Mouse (Mus musculus) myocyte (in vitro differentiated cells): Measurements from ENCODE around the gene Rabepk. TPM values are rescaled to one million over a fixed set of nuclear protein-coding genes. Genes with fewer than 3 reads are reported as not detected.
"Not testable (repeated sequence)": the region's sequence is repeated elsewhere in the genome, so short reads cannot be mapped to it uniquely, and the experiment has no call there.

Experiments
- H3K27me3 ChIP-seq: one replicate; pipeline ENCODE4 v1.6.1; 2011; ENCODE audit not compliant: control insufficient read depth, insufficient read depth, insufficient read length
- H3K36me3 ChIP-seq: one replicate; pipeline ENCODE4 v1.6.1; 2011; ENCODE audit not compliant: control insufficient read depth, insufficient read depth
- H3K4me2 ChIP-seq: one replicate; pipeline ENCODE4 v1.6.1; 2011; ENCODE audit warnings: low read depth, control low read depth
- H3K4me3 ChIP-seq: one replicate; pipeline ENCODE4 v1.5.1; 2011; ENCODE audit warnings: mild to moderate bottlenecking, control low read depth, moderate library complexity
- H3K79me2 ChIP-seq: one replicate; pipeline ENCODE4 v1.6.1; 2011; ENCODE audit not compliant: control insufficient read depth, insufficient read depth
- H3ac ChIP-seq: one replicate; pipeline ENCODE4 v1.6.1; 2011; ENCODE audit not compliant: control insufficient read depth, insufficient read length
- CEBPB ChIP-seq: IDR thresholded peaks from 2 replicates; pipeline ENCODE4 v1.6.1; 2011; ENCODE audit warnings: mild to moderate bottlenecking, moderate library complexity; ENCODE audit not compliant: poor library complexity, insufficient read depth, severe bottlenecking
- E2F4 ChIP-seq: IDR thresholded peaks from one replicate; pipeline ENCODE4 v1.6.1; 2011; ENCODE audit warnings: mild to moderate bottlenecking, control low read depth, moderate library complexity; ENCODE audit not compliant: insufficient read depth
- MAX ChIP-seq: IDR thresholded peaks from one replicate; pipeline ENCODE4 v1.6.1; 2011; ENCODE audit warnings: low read depth, mild to moderate bottlenecking, control low read depth
- MYOD1 ChIP-seq, 3 experiments: IDR thresholded peaks; one replicate each; pipeline ENCODE4 v1.6.1; 2011; ENCODE audit warnings: control low read depth in 2 of 3, low read depth in 2 of 3, mild to moderate bottlenecking in 2 of 3, moderate library complexity in 1 of 3; ENCODE audit not compliant: insufficient read length in 2 of 3, control insufficient read depth in 1 of 3
- MYOG ChIP-seq, 3 experiments: IDR thresholded peaks; one replicate each; pipeline ENCODE4 v1.6.1; 2011; ENCODE audit warnings: control low read depth in 2 of 3, low read depth in 2 of 3, mild to moderate bottlenecking in 2 of 3; ENCODE audit not compliant: insufficient read length in 2 of 3, control insufficient read depth in 1 of 3, insufficient read depth in 1 of 3
- POLR2A ChIP-seq: IDR thresholded peaks from one replicate; pipeline ENCODE4 v1.6.1; 2011; ENCODE audit warnings: low read depth, mild to moderate bottlenecking, control low read depth, moderate library complexity; ENCODE audit not compliant: insufficient read length
- POLR2AphosphoS2 ChIP-seq: IDR thresholded peaks from one replicate; pipeline ENCODE4 v1.6.1; 2011; ENCODE audit warnings: low read depth, control low read depth; ENCODE audit not compliant: insufficient read length
- REST ChIP-seq: IDR thresholded peaks from one replicate; pipeline ENCODE4 v1.6.1; 2011; ENCODE audit warnings: mild to moderate bottlenecking, control low read depth, moderate library complexity; ENCODE audit not compliant: insufficient read depth, insufficient read length
- SRF ChIP-seq: IDR thresholded peaks from one replicate; pipeline ENCODE4 v1.6.1; 2011; ENCODE audit warnings: low read depth; ENCODE audit not compliant: control insufficient read depth, insufficient read length
- TCF12 ChIP-seq: IDR thresholded peaks from one replicate; pipeline ENCODE4 v1.6.1; 2011; ENCODE audit warnings: mild to moderate bottlenecking, control low read depth; ENCODE audit not compliant: poor library complexity, insufficient read depth, severe bottlenecking
- TCF3 ChIP-seq: IDR thresholded peaks from one replicate; pipeline ENCODE4 v1.6.1; 2011; ENCODE audit warnings: low read depth, control low read depth; ENCODE audit not compliant: insufficient read length
- USF1 ChIP-seq: IDR thresholded peaks from one replicate; pipeline ENCODE4 v1.6.1; 2011; ENCODE audit warnings: low read depth, mild to moderate bottlenecking, control low read depth, moderate library complexity
- polyA plus RNA-seq: library from polyadenylated mRNA; unstranded; fragments of >200 nt; fragmentation: generic; extraction: Trizol; gene quantifications from one replicate; pipeline ENCODE4 v1.2.1, GENCODE M21; 2012; ENCODE audit warnings: missing spikeins

The Rabepk gene
- polyA plus RNA-seq, result 65.3 TPM

DNA sequence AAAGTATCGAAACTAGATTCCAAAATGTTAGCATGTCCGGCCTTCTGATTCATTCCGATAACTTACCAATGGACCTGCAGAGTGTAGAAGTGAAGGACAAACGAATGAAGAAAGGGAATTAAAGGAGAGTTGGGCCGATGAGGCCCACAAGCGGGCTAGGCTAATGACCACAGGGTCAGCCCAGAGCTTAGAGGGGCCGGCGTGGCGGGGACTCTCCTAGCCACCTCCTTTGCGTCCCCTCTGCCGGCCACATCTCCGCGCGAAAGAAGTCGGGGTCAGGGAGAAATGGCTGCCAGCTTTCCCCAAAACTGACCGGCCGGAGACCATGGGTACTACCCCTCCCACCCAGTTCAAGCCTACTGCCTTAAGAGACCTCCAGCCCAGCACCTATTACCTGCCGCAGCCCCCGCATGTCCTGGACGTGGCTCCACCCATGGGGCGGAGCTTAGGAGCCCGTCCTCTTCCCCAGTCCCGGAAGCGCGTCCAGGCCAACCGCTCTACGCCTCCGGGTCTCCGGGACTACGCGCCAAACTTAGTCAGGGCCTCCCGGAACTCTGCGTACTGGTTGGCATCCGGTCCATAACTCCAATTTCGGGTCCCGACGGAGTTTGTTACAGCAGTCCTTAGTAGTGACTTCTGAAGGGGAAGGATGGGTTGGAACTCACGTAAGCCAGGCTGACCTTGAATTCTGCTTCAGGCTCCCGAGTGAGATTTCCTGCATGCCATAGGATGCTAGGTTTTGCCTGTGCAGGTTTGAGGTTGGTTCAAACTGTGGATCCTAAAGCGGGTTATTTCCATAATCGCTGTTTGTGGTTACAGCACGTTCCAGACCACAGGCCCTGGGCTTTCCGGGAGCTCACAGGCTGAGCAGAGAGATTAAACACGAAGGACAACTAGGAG, at the start of gene Rabepk:
Gene Rabepk, minus strand, starts transcription at position 556 of the 900 bp plus-strand sequence.
- Histone ChIP-seq H3K36me3 (peaks cover 5% of the 10 kb centered on the region), H3ac (peak within 1 kb of the TSS; percentile 13), H3K27me3 (no peaks in the 10 kb centered on the region), H3K79me2 (peaks cover 20% of the 10 kb centered on the region), H3K4me3 (peak within 1 kb of the TSS; percentile 85), H3K4me2 (peak within 1 kb of the TSS; percentile 93)
- no peak for TF ChIP-seq USF1
- TF ChIP-seq POLR2AphosphoS2, result peak; percentile 36
- TF ChIP-seq POLR2A, result peak; percentile 65

DNA sequence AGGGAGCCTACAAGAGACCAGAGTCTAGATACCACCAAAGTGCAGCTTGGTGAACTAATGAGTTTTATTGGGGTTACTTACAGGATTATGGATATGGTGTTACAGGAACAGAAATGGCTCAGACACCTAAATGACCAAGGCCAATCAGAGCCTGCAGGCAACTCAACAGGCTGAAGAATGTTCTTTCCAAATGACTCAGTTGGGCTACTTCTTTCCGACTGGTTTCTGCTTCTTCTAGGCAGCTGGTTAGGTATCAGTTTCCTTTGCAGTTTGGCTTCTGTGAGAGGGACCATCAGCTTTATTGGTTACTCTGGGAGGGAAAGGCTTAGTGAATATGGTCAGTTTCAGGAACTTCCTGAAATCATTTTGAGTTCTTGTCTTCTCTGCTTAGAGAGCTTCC, 48.0 kb upstream of the Rabepk start:
- Histone ChIP-seq H3K36me3 (peaks cover 27% of the 10 kb centered on the region), H3K4me2 (no peak overlapping the region), H3K27me3 (no peaks in the 10 kb centered on the region), H3K4me3 (no peak overlapping the region), H3K79me2 (no peaks in the 10 kb centered on the region), H3ac (no peak overlapping the region)
- no peak for TF ChIP-seq CEBPB
- no peak for TF ChIP-seq TCF3
- no peak for TF ChIP-seq MYOD1 (IDR thresholded peaks at IDR 0.05; ENCODE audit: control insufficient read depth in 1 of 3, insufficient read length in 2 of 3, low read depth in 2 of 3)
- TF ChIP-seq TCF12, result no peak
- no peak for TF ChIP-seq POLR2AphosphoS2
- no peak for TF ChIP-seq MYOG (IDR thresholded peaks at IDR 0.05; ENCODE audit: control insufficient read depth in 1 of 3, insufficient read depth in 1 of 3, insufficient read length in 2 of 3, low read depth in 2 of 3)
- no peak for TF ChIP-seq REST
- no peak for TF ChIP-seq E2F4
- TF ChIP-seq MAX, result no peak
- TF ChIP-seq USF1, result no peak
- no peak for TF ChIP-seq SRF
- no peak for TF ChIP-seq POLR2A

DNA sequence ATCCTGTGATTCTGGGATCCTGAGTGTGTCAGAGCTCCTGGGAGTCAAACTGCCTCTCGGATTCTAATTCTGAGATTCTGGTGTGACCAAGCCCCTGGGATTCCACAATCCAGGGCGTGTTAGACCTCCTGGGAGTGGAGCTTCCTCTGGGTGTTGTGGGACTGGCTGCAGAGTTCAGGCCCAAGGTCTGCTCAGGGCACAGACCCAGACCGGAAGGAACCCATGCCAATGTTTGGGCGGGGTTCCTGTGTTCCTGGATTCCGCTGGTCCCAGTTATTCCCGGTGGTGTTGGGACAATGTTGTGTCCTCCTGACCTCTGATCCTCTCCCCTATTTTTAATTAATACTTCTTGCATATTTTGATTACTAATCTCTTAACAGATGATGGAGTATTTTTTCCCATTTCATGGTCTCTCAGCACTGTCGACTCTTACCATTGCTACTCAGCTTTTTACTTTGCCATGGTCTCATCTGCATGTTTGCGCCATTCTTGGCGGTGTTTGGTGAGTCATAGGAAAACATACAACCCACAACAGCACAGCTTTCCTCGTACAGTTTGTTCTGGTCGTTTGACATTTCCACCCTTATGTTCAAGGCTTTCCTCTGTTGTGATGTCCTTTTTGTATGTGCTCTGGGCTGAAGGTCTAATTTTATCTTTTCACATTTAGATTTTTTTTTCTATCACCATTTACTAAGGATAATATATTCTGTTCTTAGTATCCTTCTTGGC, 43.7 kb upstream of the Rabepk start:
- Histone ChIP-seq H3ac (no peak overlapping the region), H3K4me2 (no peak overlapping the region), H3K27me3 (peaks cover 2% of the 10 kb centered on the region), H3K36me3 (no peaks in the 10 kb centered on the region), H3K4me3 (no peak overlapping the region), H3K79me2 (no peaks in the 10 kb centered on the region)
- TF ChIP-seq E2F4 (no peak), USF1 (no peak), MAX (no peak), SRF (no peak), TCF3 (no peak), REST (no peak), MYOG (IDR thresholded peaks at IDR 0.05; ENCODE audit: control insufficient read depth in 1 of 3, insufficient read depth in 1 of 3, insufficient read length in 2 of 3, low read depth in 2 of 3) (no peak), CEBPB (no peak), TCF12 (no peak), POLR2A (no peak)

DNA sequence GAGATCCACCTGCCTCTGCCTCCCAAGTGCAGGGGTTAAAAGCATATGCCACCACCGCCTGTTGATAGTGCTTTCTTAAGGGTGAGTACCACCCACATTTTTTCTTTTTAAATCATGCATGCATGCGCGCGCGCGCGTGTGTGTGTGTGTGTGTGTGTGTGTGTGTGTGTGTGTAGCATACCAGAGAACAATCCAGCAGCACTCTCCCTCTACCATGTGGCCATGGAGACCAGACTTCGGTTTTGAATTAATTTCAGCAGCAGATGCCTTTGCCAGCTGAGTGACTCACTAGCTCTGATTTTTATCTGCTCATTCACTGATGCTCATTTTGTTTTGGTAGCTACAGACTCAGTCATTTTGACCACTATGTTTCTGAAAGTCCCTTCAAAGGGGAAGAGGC, 42.0 kb upstream of the Rabepk start:
- Histone ChIP-seq H3K4me2 (no peak overlapping the region), H3K36me3 (no peaks in the 10 kb centered on the region), H3K27me3 (peaks cover 7% of the 10 kb centered on the region), H3K4me3 (no peak overlapping the region), H3ac (no peak overlapping the region), H3K79me2 (no peaks in the 10 kb centered on the region)
- TF ChIP-seq SRF (no peak), E2F4 (no peak), POLR2AphosphoS2 (no peak), MYOD1 (IDR thresholded peaks at IDR 0.05; ENCODE audit: control insufficient read depth in 1 of 3, insufficient read length in 2 of 3, low read depth in 2 of 3) (no peak), MYOG (IDR thresholded peaks at IDR 0.05; ENCODE audit: control insufficient read depth in 1 of 3, insufficient read depth in 1 of 3, insufficient read length in 2 of 3, low read depth in 2 of 3) (no peak), REST (no peak), USF1 (no peak)

DNA sequence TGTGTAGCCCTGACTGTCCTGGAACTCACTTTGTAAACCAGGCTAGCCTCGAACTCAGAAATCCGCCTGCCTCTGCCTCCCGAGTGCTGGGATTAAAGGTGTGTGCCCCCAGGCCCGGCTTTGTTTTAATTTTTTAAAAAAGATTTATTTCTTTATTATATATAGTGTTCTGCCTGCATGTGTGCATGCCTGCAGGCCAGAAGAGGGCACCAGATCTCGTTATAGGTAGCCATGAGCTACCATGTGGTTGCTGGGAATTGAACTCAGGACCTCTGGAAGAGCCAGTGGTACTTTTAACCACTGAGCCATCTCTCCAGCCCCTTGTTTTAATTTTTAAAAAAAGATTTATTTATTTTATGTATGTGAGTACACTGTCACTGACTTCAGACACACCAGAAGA, 40.4 kb upstream of the Rabepk start:
- H3K4me3 ChIP-seq, H3K79me2 ChIP-seq, H3K27me3 ChIP-seq, H3ac ChIP-seq, H3K4me2 ChIP-seq, H3K36me3 ChIP-seq: not testable (repeated sequence)
